Mouse (Mus musculus) limb, embryonic 12.5 days (tissue): ENCODE data around the gene Pcbp2. TPM values are rescaled to one million over a fixed set of nuclear protein-coding genes. Genes with fewer than 3 reads are reported as not detected.

ENCODE experiments used
- ATAC-seq: fragments of 200-750 bp; cut with Nextera tagmentation; 2 replicates; pipeline ENCODE4 v1.8.0; 2017; ENCODE audit warnings: low read depth, moderate TSS enrichment; ENCODE audit not compliant: insufficient number of reproducible peaks, insufficient read depth, low FRiP score, low TSS enrichment
- H3K27ac ChIP-seq: fragments of 300-500 bp; sonication (generic); 2 replicates; pipeline ENCODE4 v1.5.1; 2016; ENCODE audit warnings: mild to moderate bottlenecking, moderate library complexity
- H3K27me3 ChIP-seq: fragments of 300-500 bp; sonication (generic); 2 replicates; pipeline ENCODE4 v1.6.1; 2016; ENCODE audit warnings: mild to moderate bottlenecking, moderate library complexity
- H3K36me3 ChIP-seq: fragments of 300-500 bp; sonication (generic); 2 replicates; pipeline ENCODE4 v1.6.1; 2016; ENCODE audit warnings: mild to moderate bottlenecking, moderate library complexity
- H3K4me1 ChIP-seq: fragments of 300-500 bp; sonication (generic); replicated peaks from 2 replicates; pipeline ENCODE4 v1.6.1; 2016
- H3K4me2 ChIP-seq: fragments of 300-500 bp; sonication (generic); 2 replicates; pipeline ENCODE4 v1.6.1; 2016; ENCODE audit warnings: mild to moderate bottlenecking, moderate library complexity
- H3K4me3 ChIP-seq: fragments of 300-500 bp; sonication (generic); replicated peaks from 2 replicates; pipeline ENCODE4 v1.5.1; 2016; ENCODE audit warnings: mild to moderate bottlenecking
- H3K9ac ChIP-seq: fragments of 300-500 bp; sonication (generic); replicated peaks from 2 replicates; pipeline ENCODE4 v1.6.1; 2016; ENCODE audit warnings: mild to moderate bottlenecking, moderate library complexity
- H3K9me3 ChIP-seq: fragments of 300-500 bp; sonication (generic); 2 replicates; pipeline ENCODE4 v1.6.1; 2016; ENCODE audit warnings: mild to moderate bottlenecking, moderate library complexity
- WGBS: fragments of 180-500 bp; shearing (Covaris S2); methylation state at CpG from one replicate; pipeline ENCODE4 v1.1.7; 2016; 5-methylcytosine and 5-hydroxymethylcytosine counted together
- polyA plus RNA-seq: library from polyadenylated mRNA; unstranded; fragments of >200 nt; fragmentation: Nextera tagmentation; extraction: Ambion mirVana; gene quantifications from 2 replicates; pipeline ENCODE4 v1.2.1, GENCODE M21; 2016

Gene Pcbp2
- polyA plus RNA-seq, 1 experiment from 2014 or later: 230 TPM

- Histone ChIP-seq H3K4me1 (peaks cover 39% of the 10 kb centered on the region), H3K36me3 (peaks cover 9% of the 10 kb centered on the region), H3K4me2 (peak overlapping the region; percentile 76), H3K9me3 (no peaks in the 10 kb centered on the region), H3K9ac (peak overlapping the region; percentile 84), H3K27ac (peak overlapping the region; percentile 85), H3K4me3 (peak overlapping the region; percentile 70), H3K27me3 (no peaks in the 10 kb centered on the region)
- WGBS: under 1% methylated on average over 12 of the region's 12 CpGs
- ATAC-seq: no peak
These were observed 46.0 kb downstream of the Pcbp2 start for GRCm38 (mm10) chr15:102516293-102516692.

- peak within 1 kb of the TSS; percentile 98 for H3K27ac ChIP-seq
- peaks cover 33% of the 10 kb centered on the region for H3K4me1 ChIP-seq
- under 1% methylated on average over 43 of the region's 43 CpGs for WGBS
- H3K27me3 ChIP-seq: no peaks in the 10 kb centered on the region
- no peak for ATAC-seq
- peaks cover 15% of the 10 kb centered on the region for H3K36me3 ChIP-seq
- H3K4me3 ChIP-seq: peak within 1 kb of the TSS; percentile 70
- peak within 1 kb of the TSS; percentile 76 for H3K4me2 ChIP-seq
- H3K9ac ChIP-seq: peak within 1 kb of the TSS; percentile 84
- H3K9me3 ChIP-seq: no peaks in the 10 kb centered on the region
These were observed 46.5 kb downstream of the Pcbp2 start, which contains the start of gene Map3k12 for GRCm38 (mm10) chr15:102516728-102517404. Gene Map3k12, minus strand, starts transcription at chr15:102517064.

GRCm38 (mm10) chr15:102517631-102517975, 47.3 kb downstream of the Pcbp2 start:
- H3K9me3 ChIP-seq: no peaks in the 10 kb centered on the region
- H3K4me3 ChIP-seq: peak overlapping the region; percentile 70
- peak overlapping the region; percentile 85 for H3K27ac ChIP-seq
- H3K27me3 ChIP-seq: no peaks in the 10 kb centered on the region
- peaks cover 22% of the 10 kb centered on the region for H3K36me3 ChIP-seq
- no peak for ATAC-seq
- 0% methylated on average over 10 of the region's 10 CpGs for WGBS
- peak overlapping the region; percentile 76 for H3K4me2 ChIP-seq
- H3K4me1 ChIP-seq: peaks cover 26% of the 10 kb centered on the region
- peak overlapping the region; percentile 84 for H3K9ac ChIP-seq

DNA sequence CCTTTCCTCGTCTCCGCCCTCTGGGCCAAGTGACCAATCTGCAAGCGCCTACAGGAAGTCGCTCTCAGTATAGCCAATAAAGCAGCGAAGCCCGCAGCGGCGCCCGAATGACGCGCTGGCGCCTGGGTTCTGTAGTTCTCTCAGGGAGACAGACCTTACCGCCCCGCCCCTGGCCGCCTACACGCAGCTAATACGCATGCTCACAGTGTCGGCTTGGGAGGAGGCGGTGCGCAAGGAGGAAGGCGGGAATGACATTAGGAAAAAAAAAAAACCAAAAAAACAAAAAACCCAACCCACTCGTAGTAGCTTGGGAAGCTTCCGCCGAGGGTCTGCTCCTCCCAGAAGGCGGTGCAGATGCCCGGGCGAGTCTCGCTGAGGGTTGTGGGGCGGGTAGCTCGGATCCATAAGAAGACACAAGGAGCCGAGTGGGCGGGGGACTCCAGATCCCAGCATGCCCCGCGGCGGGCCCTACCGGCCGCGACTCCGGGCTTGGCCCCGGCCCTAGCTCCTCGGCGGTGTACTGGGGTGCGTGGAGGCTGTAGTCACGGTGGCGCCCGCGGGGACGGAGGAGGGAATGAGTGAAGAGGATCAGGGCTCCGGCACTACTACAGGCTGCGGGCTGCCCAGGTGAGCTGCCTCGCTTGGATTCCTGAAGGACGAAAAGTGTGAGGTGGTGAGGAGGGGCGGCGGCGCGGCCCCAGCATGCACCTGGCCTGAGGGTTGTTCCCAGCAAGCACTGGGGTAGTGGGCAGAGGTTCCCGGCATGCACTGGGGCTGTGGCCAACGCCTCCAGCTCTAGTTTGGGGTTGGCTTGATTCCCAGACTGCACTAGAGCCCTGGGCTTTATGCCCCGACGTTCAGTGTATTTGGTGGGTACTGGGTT, 47.9 kb downstream of the Pcbp2 start, which contains the start of gene Tarbp2:
Gene Tarbp2, plus strand, starts transcription at position 217 of the 883 bp plus-strand sequence.
- peak; percentile 90 for ATAC-seq
- peak within 1 kb of the TSS; percentile 76 for H3K4me2 ChIP-seq
- peak within 1 kb of the TSS; percentile 70 for H3K4me3 ChIP-seq
- peaks cover 26% of the 10 kb centered on the region for H3K36me3 ChIP-seq
- peak within 1 kb of the TSS; percentile 84 for H3K9ac ChIP-seq
- H3K27me3 ChIP-seq: no peaks in the 10 kb centered on the region
- under 1% methylated on average over 60 of the region's 60 CpGs for WGBS
- H3K27ac ChIP-seq: peak within 1 kb of the TSS; percentile 98
- H3K4me1 ChIP-seq: peaks cover 22% of the 10 kb centered on the region
- H3K9me3 ChIP-seq: no peaks in the 10 kb centered on the region

- ATAC-seq: no peak
These were observed 48.5 kb downstream of the Pcbp2 start for GRCm38 (mm10) chr15:102518859-102519201.

GRCm38 (mm10) chr15:102519211-102520141, 49.1 kb downstream of the Pcbp2 start:
- no peak for ATAC-seq
- peak overlapping the region; percentile 70 for H3K4me3 ChIP-seq
- H3K4me1 ChIP-seq: peaks cover 22% of the 10 kb centered on the region
- H3K4me2 ChIP-seq: peak overlapping the region; percentile 59
- H3K27ac ChIP-seq: peak overlapping the region; percentile 98
- peak overlapping the region; percentile 81 for H3K9ac ChIP-seq
- H3K27me3 ChIP-seq: no peaks in the 10 kb centered on the region
- peaks cover 36% of the 10 kb centered on the region for H3K36me3 ChIP-seq
- H3K9me3 ChIP-seq: no peaks in the 10 kb centered on the region
- WGBS: 61% methylated on average over 17 of the region's 17 CpGs

More at GRCm38 (mm10) chr15:102518859-102519201, 48.5 kb downstream of the Pcbp2 start:
- Histone ChIP-seq H3K9ac (peak overlapping the region; percentile 81), H3K4me3 (peak overlapping the region; percentile 70), H3K36me3 (peaks cover 30% of the 10 kb centered on the region), H3K4me2 (peak overlapping the region; percentile 59), H3K4me1 (peaks cover 22% of the 10 kb centered on the region), H3K27ac (peak overlapping the region; percentile 98), H3K9me3 (no peaks in the 10 kb centered on the region), H3K27me3 (no peaks in the 10 kb centered on the region)
- 10% methylated on average over 9 of the region's 9 CpGs for WGBS

DNA sequence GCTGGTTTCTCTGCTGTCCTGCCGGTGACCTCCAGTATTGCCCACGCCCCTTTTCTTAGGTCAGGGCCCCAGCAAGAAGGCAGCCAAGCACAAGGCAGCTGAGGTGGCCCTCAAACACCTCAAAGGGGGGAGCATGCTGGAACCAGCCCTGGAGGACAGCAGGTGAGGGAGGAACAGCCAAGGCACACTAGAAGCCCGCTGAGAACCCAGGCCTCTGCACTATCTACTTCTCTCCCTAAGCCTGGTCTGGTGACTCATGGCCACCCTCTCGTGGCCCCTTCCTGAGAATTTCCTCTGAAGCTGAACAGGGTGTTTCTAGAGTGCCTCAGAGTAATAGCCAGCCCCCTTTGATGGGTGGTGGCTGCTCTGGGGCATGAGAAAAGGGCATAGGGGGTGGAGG, 50.1 kb downstream of the Pcbp2 start:
- peaks cover 38% of the 10 kb centered on the region for H3K36me3 ChIP-seq
- no peaks in the 10 kb centered on the region for H3K9me3 ChIP-seq
- H3K9ac ChIP-seq: no peak overlapping the region
- 0 out of 2 replicates have a peak overlapping the region, but pooled peaks have one; percentile 12 for H3K27ac ChIP-seq
- ATAC-seq: no peak
- H3K4me1 ChIP-seq: peaks cover 19% of the 10 kb centered on the region
- 82% methylated on average over 4 of the region's 4 CpGs for WGBS
- H3K4me3 ChIP-seq: no peak overlapping the region
- H3K27me3 ChIP-seq: no peaks in the 10 kb centered on the region
- no peak overlapping the region for H3K4me2 ChIP-seq

DNA sequence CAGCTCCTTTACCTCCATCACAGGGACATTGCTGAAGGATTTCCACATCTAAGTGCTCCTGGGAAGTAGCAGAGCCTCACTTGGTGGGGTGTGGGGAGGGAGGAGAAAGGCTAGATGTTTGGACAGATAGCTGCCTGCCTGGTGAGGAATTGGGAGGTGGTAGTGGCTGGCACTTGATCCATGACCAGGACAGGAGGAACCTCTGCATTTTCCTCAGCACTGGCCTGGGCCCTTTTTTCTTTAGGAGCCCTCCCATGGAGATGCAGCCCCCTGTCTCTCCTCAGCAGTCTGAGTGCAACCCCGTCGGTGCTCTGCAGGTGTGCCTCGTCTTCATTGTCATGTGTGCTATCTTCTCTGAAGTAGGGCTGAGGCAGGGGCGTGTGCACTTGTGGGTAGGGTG, 51.1 kb downstream of the Pcbp2 start:
- Histone ChIP-seq H3K27ac (no peak overlapping the region), H3K4me3 (no peak overlapping the region), H3K36me3 (peaks cover 40% of the 10 kb centered on the region), H3K27me3 (no peaks in the 10 kb centered on the region), H3K4me2 (no peak overlapping the region), H3K9ac (no peak overlapping the region), H3K9me3 (no peaks in the 10 kb centered on the region), H3K4me1 (peaks cover 10% of the 10 kb centered on the region)
- WGBS: 87% methylated on average over 4 of the region's 4 CpGs
- ATAC-seq: no peak

DNA sequence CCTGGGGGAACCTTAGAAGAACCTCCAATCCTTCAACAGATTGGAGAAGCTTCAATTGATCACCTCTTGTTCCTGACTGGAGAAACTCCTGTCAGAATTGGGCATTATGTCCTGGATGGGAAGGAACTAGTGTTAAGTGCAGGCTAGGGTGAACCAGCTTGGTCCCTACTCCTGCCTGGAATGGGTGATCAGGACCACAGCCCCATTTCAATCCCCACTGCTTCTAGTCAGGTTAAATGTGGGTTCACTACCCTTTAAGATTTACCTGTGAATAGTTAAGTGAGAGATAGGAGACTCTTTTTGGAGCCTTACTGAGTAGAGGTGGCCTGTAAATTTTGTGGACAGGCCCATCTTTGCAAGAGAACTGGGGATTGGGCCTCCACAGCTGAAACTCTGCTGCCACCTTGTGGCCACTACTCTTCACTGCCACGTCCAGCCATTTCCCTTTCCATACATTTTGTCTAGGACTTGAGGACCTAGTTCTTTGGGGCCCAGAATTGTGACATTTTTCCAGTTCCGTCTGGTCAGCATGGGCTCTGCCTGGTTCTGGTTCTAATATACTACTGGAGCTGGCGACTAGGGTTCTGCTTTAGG, 54.6 kb downstream of the Pcbp2 start, which contains the start of gene Npff:
Gene Npff, minus strand, starts transcription at position 51 of the 594 bp plus-strand sequence.
- 8% methylated on average over 3 of the region's 3 CpGs for WGBS
- H3K36me3 ChIP-seq: peaks cover 70% of the 10 kb centered on the region
- no peak within 1 kb of the TSS for H3K4me3 ChIP-seq
- no peak within 1 kb of the TSS for H3K4me2 ChIP-seq
- no peak for ATAC-seq
- H3K27ac ChIP-seq: peak within 1 kb of the TSS; percentile 24; the same call in 1 of the 2 replicates
- H3K9ac ChIP-seq: no peak within 1 kb of the TSS
- no peaks in the 10 kb centered on the region for H3K4me1 ChIP-seq
- H3K9me3 ChIP-seq: no peaks in the 10 kb centered on the region
- no peaks in the 10 kb centered on the region for H3K27me3 ChIP-seq
